Mouse (Mus musculus): ENCODE results near the gene Vmn2r124.
"Not testable (repeated sequence)": the region's sequence is repeated elsewhere in the genome, so short reads cannot be mapped to it uniquely, and the experiment has no call there.

Vmn2r124 gene

GRCm38 (mm10) chr17:18049124-18049523, at the start of gene Vmn2r124:
Gene Vmn2r124 (plus strand): TSS chr17:18049424.
- DNase-seq (ENCODE audit: low read depth, low spot score) = no peak

DNA sequence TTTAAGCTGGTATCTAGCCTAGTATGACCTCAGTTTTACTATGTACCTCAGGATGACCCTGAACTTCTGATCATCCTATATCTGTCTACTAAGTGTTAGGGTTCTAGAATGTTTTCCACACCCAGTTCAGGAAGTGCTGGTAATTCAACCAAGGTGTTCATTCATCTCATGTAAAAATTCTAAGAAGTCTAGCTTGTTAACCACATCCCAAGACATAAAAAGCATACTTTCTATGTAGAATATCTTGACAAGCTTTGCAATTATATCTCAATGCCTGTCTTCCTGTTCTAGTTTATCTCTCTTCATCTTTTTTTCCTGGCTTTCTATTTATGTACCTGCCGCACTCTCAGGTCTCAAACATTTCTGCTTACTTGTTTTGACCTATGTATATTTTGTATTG, 44.5 kb upstream of the Vmn2r124 start:
- no peak for DNase-seq (ENCODE audit: low read depth, low spot score)

- no peak for DNase-seq (ENCODE audit: low read depth, low spot score)
These were observed 27.8 kb upstream of the Vmn2r124 start, which contains the start of gene Fpr-rs4 for GRCm38 (mm10) chr17:18021433-18021832. Gene Fpr-rs4 (plus strand): TSS chr17:18021733.

DNA sequence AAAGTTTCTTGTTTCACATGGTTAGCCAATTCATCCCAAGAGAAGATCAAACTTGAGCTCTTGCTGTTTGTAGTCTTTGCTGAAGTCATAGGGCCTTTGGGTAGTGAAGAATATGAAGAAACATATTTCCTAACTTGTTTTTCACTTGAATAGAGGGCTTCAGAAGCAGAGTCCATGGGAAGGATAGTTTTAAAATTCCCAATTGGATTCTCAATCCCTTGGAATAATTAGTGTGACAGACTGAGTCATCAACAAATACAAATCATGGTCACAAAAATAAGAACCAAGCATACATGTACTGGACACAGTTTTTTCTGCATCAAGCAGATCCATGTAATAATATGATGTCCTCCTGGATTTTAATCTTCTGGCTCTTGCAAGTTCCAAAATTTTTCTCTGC, 35.5 kb downstream of the Vmn2r124 start, which contains the start of gene Vmn2r91:
Gene Vmn2r91 (plus strand): TSS at position 301 of the 400 bp plus-strand sequence.
- DNase-seq (ENCODE audit: low read depth, low spot score) = not testable (repeated sequence)

DNA sequence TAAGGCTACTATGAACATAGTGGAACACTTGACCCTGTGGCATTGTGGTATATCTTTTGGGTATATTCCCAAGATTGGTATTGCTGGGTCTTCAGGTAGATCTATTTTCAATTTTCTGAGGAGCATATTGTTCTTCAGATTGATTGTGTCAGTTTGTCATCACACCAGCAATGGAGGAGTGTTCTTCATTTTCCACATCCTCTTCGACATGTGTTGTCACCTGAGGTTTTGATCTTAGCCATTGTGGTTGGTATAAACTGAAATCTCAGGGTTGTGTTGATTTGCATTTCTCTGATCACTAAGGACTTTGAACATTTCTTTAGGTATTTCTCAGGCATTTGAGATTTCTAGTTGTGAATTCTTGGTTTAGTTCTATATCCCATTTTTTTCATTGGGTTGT, 46.4 kb downstream of the Vmn2r124 start:
- not testable (repeated sequence) for DNase-seq (ENCODE audit: low read depth, low spot score)

- not testable (repeated sequence) for DNase-seq (ENCODE audit: low read depth, low spot score)
These were observed 53.0 kb downstream of the Vmn2r124 start for GRCm38 (mm10) chr17:18102265-18102664.
